Mouse (Mus musculus): ENCODE results near the gene Lclat1. TPM values are rescaled to one million over a fixed set of nuclear protein-coding genes. Genes with fewer than 3 reads are reported as not detected.

The Lclat1 gene
- polyA plus RNA-seq, 1 experiment from 2014 or later = 47.0 TPM

DNA sequence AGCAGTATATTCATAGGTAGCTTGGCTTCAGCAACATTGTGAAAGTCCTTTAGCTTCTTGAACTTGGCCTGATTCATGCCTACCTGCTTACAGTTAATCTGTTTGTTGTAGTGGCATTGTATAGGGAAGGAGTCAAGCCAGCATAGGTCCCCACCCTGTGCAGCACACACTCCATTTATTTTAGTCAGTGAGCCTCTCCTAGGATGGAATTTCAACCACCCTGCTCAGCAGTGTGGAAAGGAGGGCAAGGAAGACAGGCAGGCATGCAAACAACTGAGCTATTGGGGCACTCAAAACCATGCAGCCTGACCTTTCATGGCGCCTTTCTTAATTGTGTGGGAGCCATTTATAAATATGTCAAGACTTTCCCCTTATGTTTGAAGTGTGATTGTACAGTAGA, 92.6 kb downstream of the Lclat1 start:
- peaks cover 16% of the 10 kb centered on the region for H3K36me3 ChIP-seq
- no peak overlapping the region for H3K4me3 ChIP-seq
- H3K4me2 ChIP-seq = no peak overlapping the region
- peaks cover 24% of the 10 kb centered on the region for H3K4me1 ChIP-seq (replicated peaks)
- H3K9ac ChIP-seq = no peak overlapping the region
- 45% methylated on average over 1 of the region's 1 CpGs for WGBS
- peaks cover 4% of the 10 kb centered on the region; the same call in 1 of the 2 replicates for H3K9me3 ChIP-seq (replicated peaks)
- H3K27ac ChIP-seq (ENCODE audit: poor library complexity, severe bottlenecking) = peak overlapping the region; percentile 72
- ATAC-seq (ENCODE audit: insufficient number of reproducible peaks, low FRiP score) = no peak
- H3K27me3 ChIP-seq (replicated peaks) = no peaks in the 10 kb centered on the region

DNA sequence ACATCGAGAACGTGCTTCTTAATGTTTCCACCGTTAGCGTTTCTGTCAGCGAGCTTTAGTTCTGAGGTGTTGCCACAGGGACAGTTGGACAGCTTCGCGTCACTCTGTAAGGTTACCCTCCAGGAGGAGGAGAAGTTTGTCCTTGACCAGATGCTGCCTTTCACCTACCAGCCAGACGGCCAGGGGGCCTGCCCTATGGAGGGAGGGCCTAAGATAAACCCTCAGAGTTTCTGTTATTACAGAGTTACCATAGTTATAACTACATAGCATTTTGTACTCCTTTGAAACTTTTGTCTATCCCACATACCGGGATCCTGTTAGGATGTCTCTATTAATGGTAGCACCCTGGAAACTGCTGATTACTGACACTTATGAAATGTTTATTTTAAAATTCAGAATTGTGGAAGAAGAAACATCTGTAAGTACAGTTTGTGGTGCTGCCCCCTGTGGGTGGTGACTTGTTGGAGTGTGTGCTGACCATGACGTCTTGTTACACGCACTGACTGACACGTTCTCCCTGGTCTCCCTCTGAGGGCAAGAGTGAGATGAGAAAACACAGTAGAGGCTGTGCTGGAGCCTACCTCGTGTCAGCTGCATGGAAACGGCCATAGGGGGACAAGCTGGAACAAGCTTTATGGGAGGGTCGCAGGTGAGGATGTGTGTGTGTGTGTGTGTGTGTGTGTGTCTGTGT, 96.0 kb downstream of the Lclat1 start:
- H3K9me3 ChIP-seq (replicated peaks) = peaks cover 4% of the 10 kb centered on the region; the same call in 1 of the 2 replicates
- H3K4me1 ChIP-seq (replicated peaks) = peaks cover 21% of the 10 kb centered on the region
- 0 out of 2 replicates have a peak overlapping the region, but pooled peaks have one; percentile 26 for H3K9ac ChIP-seq
- ATAC-seq (ENCODE audit: insufficient number of reproducible peaks, low FRiP score) = no peak
- H3K36me3 ChIP-seq = peaks cover 6% of the 10 kb centered on the region
- peak overlapping the region; percentile 73 for H3K27ac ChIP-seq (ENCODE audit: poor library complexity, severe bottlenecking)
- 63% methylated on average over 15 of the region's 15 CpGs for WGBS
- no peak overlapping the region for H3K4me3 ChIP-seq
- H3K27me3 ChIP-seq (replicated peaks) = no peaks in the 10 kb centered on the region
- H3K4me2 ChIP-seq = no peak overlapping the region

DNA sequence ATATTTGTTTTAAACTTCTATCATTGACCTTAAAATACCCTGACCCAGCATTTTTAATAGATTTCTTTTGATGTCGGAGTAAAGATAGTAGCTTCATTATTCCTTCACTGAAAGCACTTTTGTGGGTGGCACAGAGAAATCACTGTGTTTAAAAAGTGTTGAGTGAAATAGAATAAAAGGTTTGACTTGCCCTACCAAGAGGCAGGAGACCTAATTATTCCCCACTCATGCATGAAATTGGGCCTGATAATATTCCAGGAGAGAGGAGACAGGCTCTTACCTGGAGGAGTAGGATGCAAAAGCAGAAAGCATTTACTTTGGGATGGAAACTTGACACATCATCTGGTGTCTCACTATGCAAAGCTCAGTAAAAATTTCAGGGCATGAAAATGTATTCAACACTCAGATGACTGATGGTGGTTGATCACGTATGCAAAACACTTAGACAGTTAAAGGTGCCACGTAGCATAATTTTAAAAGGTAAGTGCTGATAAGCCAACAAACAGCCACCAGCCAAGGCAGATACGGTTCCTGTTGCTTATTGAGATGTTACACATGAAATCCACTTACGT, 103.3 kb downstream of the Lclat1 start:
- Histone ChIP-seq H3K27ac (ENCODE audit: poor library complexity, severe bottlenecking) (no peak overlapping the region), H3K36me3 (peaks cover 4% of the 10 kb centered on the region; the same call in 1 of the 2 replicates), H3K4me1 (replicated peaks) (no peaks in the 10 kb centered on the region), H3K9me3 (replicated peaks) (no peaks in the 10 kb centered on the region), H3K27me3 (replicated peaks) (no peaks in the 10 kb centered on the region), H3K4me2 (no peak overlapping the region), H3K4me3 (no peak overlapping the region), H3K9ac (no peak overlapping the region)
- ATAC-seq (ENCODE audit: insufficient number of reproducible peaks, low FRiP score) = no peak
- WGBS = 87% methylated on average over 5 of the region's 5 CpGs

GRCm38 (mm10) chr17:73212754-73213153, 105.0 kb downstream of the Lclat1 start:
- Histone ChIP-seq H3K9me3 (replicated peaks) (no peaks in the 10 kb centered on the region), H3K4me1 (replicated peaks) (no peaks in the 10 kb centered on the region), H3K27me3 (replicated peaks) (no peaks in the 10 kb centered on the region), H3K4me2 (no peak overlapping the region), H3K36me3 (peaks cover 11% of the 10 kb centered on the region; the same call in 1 of the 2 replicates), H3K9ac (no peak overlapping the region), H3K27ac (ENCODE audit: poor library complexity, severe bottlenecking) (no peak overlapping the region), H3K4me3 (no peak overlapping the region)
- WGBS = 70% methylated on average over 3 of the region's 3 CpGs
- ATAC-seq (ENCODE audit: insufficient number of reproducible peaks, low FRiP score) = no peak

DNA sequence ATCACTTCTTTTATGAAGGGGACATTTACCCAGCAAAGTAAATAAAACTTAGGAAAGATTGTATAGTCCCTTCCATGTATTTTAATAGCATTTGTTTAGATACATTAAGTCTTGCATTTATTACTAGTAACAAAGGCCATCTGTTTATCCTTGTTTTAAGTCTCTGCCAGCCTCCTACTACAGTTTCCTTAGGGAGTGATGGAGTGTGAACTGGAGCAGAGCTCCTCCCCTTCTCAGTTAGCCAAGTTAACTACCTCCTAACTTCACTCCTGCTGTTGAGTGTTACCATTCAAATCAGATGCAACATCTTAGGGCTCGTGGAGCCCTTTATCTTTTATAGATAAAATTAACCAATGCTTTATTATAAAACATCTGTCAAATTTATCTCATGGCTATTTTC, 105.4 kb downstream of the Lclat1 start:
- no peak overlapping the region for H3K9ac ChIP-seq
- no peak overlapping the region for H3K4me2 ChIP-seq
- no peaks in the 10 kb centered on the region for H3K9me3 ChIP-seq (replicated peaks)
- H3K36me3 ChIP-seq = peaks cover 11% of the 10 kb centered on the region; the same call in 1 of the 2 replicates
- no peak overlapping the region for H3K4me3 ChIP-seq
- WGBS = 32% methylated on average over 1 of the region's 1 CpGs
- H3K27me3 ChIP-seq (replicated peaks) = no peaks in the 10 kb centered on the region
- ATAC-seq (ENCODE audit: insufficient number of reproducible peaks, low FRiP score) = no peak
- H3K27ac ChIP-seq (ENCODE audit: poor library complexity, severe bottlenecking) = no peak overlapping the region
- H3K4me1 ChIP-seq (replicated peaks) = no peaks in the 10 kb centered on the region

DNA sequence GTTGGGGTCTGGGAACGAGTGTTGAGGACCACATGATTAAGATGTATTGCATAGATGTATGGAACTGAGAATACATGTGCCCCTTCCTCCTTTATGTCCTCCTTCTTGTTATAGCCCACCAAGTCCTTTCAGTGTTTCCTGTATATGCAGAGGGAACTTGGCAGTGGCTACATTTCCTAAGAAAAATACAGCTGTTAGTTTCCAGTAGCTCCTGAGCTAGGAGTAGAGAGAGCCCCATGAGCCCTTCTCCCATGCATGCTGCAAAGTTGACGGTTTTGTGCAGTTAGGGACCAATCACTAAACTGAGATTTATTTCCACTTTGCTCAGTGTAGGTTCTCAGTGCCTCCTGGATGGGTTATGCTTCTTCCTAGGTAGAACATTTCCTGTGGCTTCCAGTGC, 105.9 kb downstream of the Lclat1 start:
- Histone ChIP-seq H3K27me3 (replicated peaks) (no peaks in the 10 kb centered on the region), H3K4me1 (replicated peaks) (no peaks in the 10 kb centered on the region), H3K36me3 (peaks cover 11% of the 10 kb centered on the region; the same call in 1 of the 2 replicates), H3K9me3 (replicated peaks) (no peaks in the 10 kb centered on the region), H3K4me2 (no peak overlapping the region), H3K27ac (ENCODE audit: poor library complexity, severe bottlenecking) (no peak overlapping the region), H3K4me3 (no peak overlapping the region), H3K9ac (no peak overlapping the region)
- WGBS = 71% methylated on average over 2 of the region's 2 CpGs
- no peak for ATAC-seq (ENCODE audit: insufficient number of reproducible peaks, low FRiP score)

- Histone ChIP-seq H3K27ac (ENCODE audit: poor library complexity, severe bottlenecking) (no peak overlapping the region), H3K27me3 (replicated peaks) (no peaks in the 10 kb centered on the region), H3K9me3 (replicated peaks) (no peaks in the 10 kb centered on the region), H3K4me1 (replicated peaks) (peaks cover 29% of the 10 kb centered on the region), H3K4me3 (no peak overlapping the region), H3K9ac (no peak overlapping the region), H3K4me2 (no peak overlapping the region), H3K36me3 (peaks cover 7% of the 10 kb centered on the region; the same call in 1 of the 2 replicates)
- no peak for ATAC-seq (ENCODE audit: insufficient number of reproducible peaks, low FRiP score)
- WGBS = 93% methylated on average over 3 of the region's 3 CpGs
Observed at GRCm38 (mm10) chr17:73217274-73217673, 109.5 kb downstream of the Lclat1 start.

DNA sequence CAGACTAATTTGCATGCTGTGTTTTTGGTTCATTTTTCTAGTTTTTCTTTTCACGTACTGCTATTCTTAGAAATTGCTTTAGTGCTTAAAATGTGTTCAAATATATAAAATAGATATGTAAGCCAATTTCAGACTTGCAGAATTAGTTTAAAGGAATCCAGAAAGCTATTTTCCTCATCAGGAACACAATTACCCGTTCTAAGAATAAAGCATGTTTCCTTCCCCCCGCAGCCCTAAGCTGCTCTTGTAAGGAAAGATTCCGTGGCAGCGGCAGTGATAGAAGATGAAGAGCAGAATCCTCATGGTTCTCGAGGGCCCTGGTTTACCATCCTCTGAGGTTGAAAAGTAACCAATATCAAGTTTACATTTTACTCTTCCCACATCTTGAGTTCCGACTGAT, 113.0 kb downstream of the Lclat1 start:
- H3K9ac ChIP-seq = no peak overlapping the region
- no peaks in the 10 kb centered on the region for H3K9me3 ChIP-seq (replicated peaks)
- ATAC-seq (ENCODE audit: insufficient number of reproducible peaks, low FRiP score) = no peak
- peaks cover 46% of the 10 kb centered on the region for H3K4me1 ChIP-seq (replicated peaks)
- no peak overlapping the region for H3K4me3 ChIP-seq
- 43% methylated on average over 7 of the region's 7 CpGs for WGBS
- H3K4me2 ChIP-seq = 0 out of 2 replicates have a peak overlapping the region, but pooled peaks have one; percentile 29
- H3K27ac ChIP-seq (ENCODE audit: poor library complexity, severe bottlenecking) = peak overlapping the region; percentile 58
- H3K36me3 ChIP-seq = peaks cover 7% of the 10 kb centered on the region; the same call in 1 of the 2 replicates
- H3K27me3 ChIP-seq (replicated peaks) = no peaks in the 10 kb centered on the region

- Histone ChIP-seq H3K27ac (ENCODE audit: poor library complexity, severe bottlenecking) (no peak overlapping the region), H3K27me3 (replicated peaks) (no peaks in the 10 kb centered on the region), H3K4me3 (no peak overlapping the region), H3K4me2 (no peak overlapping the region), H3K9ac (no peak overlapping the region), H3K9me3 (replicated peaks) (no peaks in the 10 kb centered on the region), H3K4me1 (replicated peaks) (peaks cover 56% of the 10 kb centered on the region), H3K36me3 (peaks cover 4% of the 10 kb centered on the region; the same call in 1 of the 2 replicates)
- WGBS = 34% methylated on average over 7 of the region's 7 CpGs
- ATAC-seq (ENCODE audit: insufficient number of reproducible peaks, low FRiP score) = no peak
Observed at GRCm38 (mm10) chr17:73222077-73222476, 114.3 kb downstream of the Lclat1 start.

DNA sequence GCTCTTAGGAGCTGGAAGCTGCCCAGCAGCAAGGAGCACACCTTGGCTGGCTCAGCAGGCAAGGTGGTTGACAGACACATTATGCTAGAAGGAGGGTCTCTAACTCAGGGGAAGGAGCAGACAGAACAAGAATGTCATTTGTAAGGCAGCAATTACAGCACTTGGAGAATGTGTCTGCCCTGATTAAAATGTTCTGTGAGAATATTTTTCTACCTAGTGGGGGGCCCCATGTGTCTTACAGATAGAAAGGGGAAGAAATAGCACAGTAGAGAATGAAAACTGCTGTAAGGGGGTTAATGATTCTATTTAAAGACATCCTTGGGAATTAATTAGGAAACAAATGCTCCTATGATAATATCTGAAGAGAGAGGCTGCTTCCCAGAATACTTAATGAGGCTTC, 117.7 kb downstream of the Lclat1 start:
- no peaks in the 10 kb centered on the region for H3K9me3 ChIP-seq (replicated peaks)
- peaks cover 66% of the 10 kb centered on the region for H3K4me1 ChIP-seq (replicated peaks)
- H3K27ac ChIP-seq (ENCODE audit: poor library complexity, severe bottlenecking) = peak overlapping the region; percentile 97
- H3K4me2 ChIP-seq = peak overlapping the region; percentile 29; the same call in 1 of the 2 replicates
- no peak overlapping the region for H3K4me3 ChIP-seq
- peak; percentile 15; the same call in 1 of the 2 replicates for ATAC-seq (ENCODE audit: insufficient number of reproducible peaks, low FRiP score)
- no peak overlapping the region for H3K9ac ChIP-seq
- H3K27me3 ChIP-seq (replicated peaks) = no peaks in the 10 kb centered on the region
- H3K36me3 ChIP-seq = peaks cover 5% of the 10 kb centered on the region; the same call in 1 of the 2 replicates

DNA sequence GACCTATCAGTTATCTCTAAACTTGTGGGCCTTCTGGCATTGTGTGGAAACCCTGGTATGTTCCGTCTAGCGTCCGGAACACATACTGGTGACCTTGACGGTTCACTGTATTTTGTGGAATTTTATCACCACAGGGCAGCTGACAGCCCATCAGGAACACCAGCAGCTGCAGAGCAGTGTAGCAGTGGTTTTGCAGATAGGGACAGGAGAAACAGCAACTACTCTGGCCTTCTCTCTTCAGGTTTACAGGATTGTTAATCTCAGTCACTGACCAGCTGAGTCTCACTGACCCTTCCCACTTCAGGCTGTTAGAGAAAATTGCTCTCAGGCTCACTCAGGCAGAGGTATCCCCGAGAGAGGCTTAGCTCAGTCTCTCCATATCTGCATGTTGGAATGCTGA, 118.2 kb downstream of the Lclat1 start:
- Histone ChIP-seq H3K27me3 (replicated peaks) (no peaks in the 10 kb centered on the region), H3K36me3 (peaks cover 5% of the 10 kb centered on the region; the same call in 1 of the 2 replicates), H3K9ac (no peak overlapping the region), H3K4me1 (replicated peaks) (peaks cover 62% of the 10 kb centered on the region), H3K27ac (ENCODE audit: poor library complexity, severe bottlenecking) (peak overlapping the region; percentile 97), H3K4me3 (no peak overlapping the region), H3K9me3 (replicated peaks) (no peaks in the 10 kb centered on the region), H3K4me2 (no peak overlapping the region)
- peak; percentile 89 for ATAC-seq (ENCODE audit: insufficient number of reproducible peaks, low FRiP score)
- WGBS = 4% methylated on average over 5 of the region's 5 CpGs

Measured in heart, embryonic 12.5 days (tissue).